Mouse (Mus musculus) megakaryocyte, embryonic 14.5 days (primary cell): ENCODE measurements at regions not wholly inside any gene's neighbourhood (a gene's known extent, or its start where the extent isn't known, plus 50 kb on each side); places are given as distances from the start of the nearest gene placed in this dataset.

ENCODE experiments used
- FLI1 ChIP-seq: IDR thresholded peaks from 2 replicates; pipeline ENCODE4 v1.6.1; 2012; ENCODE audit warnings: low read length, inconsistent platforms, mixed read lengths
- GATA1 ChIP-seq: IDR thresholded peaks from 3 replicates; pipeline ENCODE4 v1.6.1; 2012; ENCODE audit warnings: mixed read lengths, low read length, inconsistent platforms, borderline replicate concordance

DNA sequence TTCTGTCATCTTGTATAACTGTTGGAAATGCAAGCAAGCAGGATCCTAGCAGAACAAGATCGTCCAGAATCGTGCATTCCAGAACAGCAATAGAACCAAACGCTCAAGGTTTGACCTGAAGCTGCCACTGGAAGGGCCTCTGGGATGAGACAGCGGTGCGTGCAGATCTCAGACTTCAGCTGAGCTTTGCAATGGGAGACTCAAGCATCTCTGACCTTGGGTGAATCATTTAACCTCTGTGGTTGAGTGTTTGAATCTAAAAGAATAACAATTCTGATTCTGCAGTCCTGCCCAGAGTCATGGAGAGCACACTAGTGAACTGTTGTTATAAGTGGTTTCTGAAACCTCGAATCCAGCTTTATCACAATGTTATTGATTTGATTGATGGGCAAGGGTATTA lies 159.4 kb upstream of the Lef1 start:
- TF ChIP-seq GATA1: no peak
- TF ChIP-seq FLI1: no peak
